Mouse (Mus musculus) MEL (cell line): ENCODE results near the gene Lpgat1. TPM values are rescaled to one million over a fixed set of nuclear protein-coding genes. Genes with fewer than 3 reads are reported as not detected.

ENCODE experiments used
- DNase-seq: peaks from one replicate; pipeline ENCODE4 v3.0.0; 2011; ENCODE audit warnings: low read depth, low spot score
- H3K27ac ChIP-seq: 2 replicates; pipeline ENCODE4 v1.5.1; 2012; ENCODE audit warnings: low read depth, mild to moderate bottlenecking, control low read depth, low read length, moderate library complexity; ENCODE audit not compliant: control insufficient read depth
- H3K27me3 ChIP-seq, 2 experiments: fragments of 150-350 bp in 1 of 2; sonication (generic) in 1 of 2; 2 replicates each; pipeline ENCODE4 v1.6.1; 2012; ENCODE audit warnings: low read length in 2 of 2, mild to moderate bottlenecking in 2 of 2, improper control_type of control experiment in 1 of 2, moderate library complexity in 1 of 2; ENCODE audit not compliant: insufficient read depth in 2 of 2, control insufficient read depth in 1 of 2
- H3K36me3 ChIP-seq, 2 experiments: 2 replicates each; pipeline ENCODE4 v1.6.1; 2012 to 2014; ENCODE audit warnings: low read length in 2 of 2, improper control_type of control experiment in 1 of 2, inconsistent platforms in 1 of 2, mild to moderate bottlenecking in 1 of 2; ENCODE audit not compliant: insufficient read depth in 2 of 2, control insufficient read depth in 1 of 2
- H3K4me1 ChIP-seq, 2 experiments: fragments of 150-350 bp in 1 of 2; sonication (generic) in 1 of 2; 2 replicates each; pipeline ENCODE4 v1.6.1; 2012; ENCODE audit warnings: low read length in 2 of 2, improper control_type of control experiment in 1 of 2, mild to moderate bottlenecking in 1 of 2; ENCODE audit not compliant: insufficient read depth in 2 of 2, control insufficient read depth in 1 of 2
- H3K4me3 ChIP-seq, 2 experiments: fragments of 150-350 bp in 1 of 2; sonication (generic) in 1 of 2; 2 replicates each; pipeline ENCODE4 v1.5.1; 2012; ENCODE audit warnings: low read depth in 2 of 2, low read length in 2 of 2, mild to moderate bottlenecking in 2 of 2, moderate library complexity in 2 of 2, control low read depth in 1 of 2, improper control_type of control experiment in 1 of 2; ENCODE audit not compliant: control insufficient read depth in 1 of 2, insufficient read depth in 1 of 2
- H3K79me2 ChIP-seq: 2 replicates; pipeline ENCODE4 v1.6.1; 2012; ENCODE audit warnings: mild to moderate bottlenecking, low read length, moderate library complexity; ENCODE audit not compliant: control insufficient read depth, poor library complexity, insufficient read depth
- H3K9ac ChIP-seq: 2 replicates; pipeline ENCODE4 v1.6.1; 2012; ENCODE audit warnings: low read depth, mild to moderate bottlenecking, control low read depth, low read length, moderate library complexity; ENCODE audit not compliant: control insufficient read depth, poor library complexity, severe bottlenecking
- H3K9me3 ChIP-seq: fragments of 150-350 bp; sonication (generic); replicated peaks from 2 replicates; pipeline ENCODE4 v1.6.1; 2012; ENCODE audit warnings: mild to moderate bottlenecking, low read length, improper control_type of control experiment, moderate library complexity; ENCODE audit not compliant: insufficient read depth
- BHLHE40 ChIP-seq: IDR thresholded peaks from 2 replicates; pipeline ENCODE4 v1.6.1; 2012; ENCODE audit warnings: low read depth, mild to moderate bottlenecking, inconsistent platforms, low read length, improper control_type of control experiment, borderline replicate concordance
- CHD1 ChIP-seq: IDR thresholded peaks from 2 replicates; pipeline ENCODE4 v1.6.1; 2012; ENCODE audit warnings: low read depth, mild to moderate bottlenecking, inconsistent platforms, low read length, improper control_type of control experiment
- CHD2 ChIP-seq: IDR thresholded peaks from 2 replicates; pipeline ENCODE4 v1.6.1; 2011; ENCODE audit warnings: low read length, improper control_type of control experiment
- ETS1 ChIP-seq: IDR thresholded peaks from 2 replicates; pipeline ENCODE4 v1.6.1; 2012; ENCODE audit warnings: low read depth, mild to moderate bottlenecking, inconsistent platforms, low read length, improper control_type of control experiment, moderate library complexity
- KAT2A ChIP-seq: conservative IDR thresholded peaks from 2 replicates; pipeline ENCODE4 v1.6.1; 2012; ENCODE audit warnings: low read depth, low read length, improper control_type of control experiment, inconsistent platforms
- MAFK ChIP-seq: IDR thresholded peaks from 2 replicates; pipeline ENCODE4 v1.6.1; 2011; ENCODE audit warnings: low read depth, mild to moderate bottlenecking, low read length, improper control_type of control experiment, borderline replicate concordance
- MAX ChIP-seq: IDR thresholded peaks from 2 replicates; pipeline ENCODE4 v1.6.1; 2011; ENCODE audit warnings: low read length, improper control_type of control experiment
- MEF2A ChIP-seq: IDR thresholded peaks from 2 replicates; pipeline ENCODE4 v1.6.1; 2014; ENCODE audit warnings: low read depth, mild to moderate bottlenecking, inconsistent platforms, low read length, improper control_type of control experiment; ENCODE audit not compliant: poor library complexity, insufficient replicate concordance, severe bottlenecking; ENCODE audit errors: extremely low read depth
- MYB ChIP-seq: IDR thresholded peaks from 2 replicates; pipeline ENCODE4 v1.6.1; 2011; ENCODE audit warnings: mild to moderate bottlenecking, low read depth, low read length, improper control_type of control experiment
- MYC ChIP-seq: IDR thresholded peaks from 2 replicates; pipeline ENCODE4 v1.6.1; 2011; ENCODE audit warnings: low read depth, mild to moderate bottlenecking, low read length, improper control_type of control experiment, moderate library complexity
- POLR2A ChIP-seq, 2 experiments: IDR thresholded peaks; 2 replicates each; pipeline ENCODE4 v1.6.1; 2011 to 2012; ENCODE audit warnings: low read length in 2 of 2, mild to moderate bottlenecking in 2 of 2, control low read depth in 1 of 2, improper control_type of control experiment in 1 of 2, low read depth in 1 of 2, moderate library complexity in 1 of 2; ENCODE audit not compliant: control insufficient read depth in 1 of 2, insufficient read depth in 1 of 2, poor library complexity in 1 of 2
- POLR2AphosphoS5 ChIP-seq: IDR thresholded peaks from 2 replicates; pipeline ENCODE4 v1.6.1; 2012; ENCODE audit warnings: low read depth, borderline replicate concordance, mild to moderate bottlenecking, inconsistent platforms, low read length, moderate library complexity, mixed read lengths
- RAD21 ChIP-seq: IDR thresholded peaks from 2 replicates; pipeline ENCODE4 v1.6.1; 2011; ENCODE audit warnings: mild to moderate bottlenecking, low read depth, low read length, improper control_type of control experiment
- RCOR1 ChIP-seq: IDR thresholded peaks from 2 replicates; pipeline ENCODE4 v1.6.1; 2012; ENCODE audit warnings: low read depth, mild to moderate bottlenecking, inconsistent platforms, low read length, improper control_type of control experiment
- SIN3A ChIP-seq: IDR thresholded peaks from 2 replicates; pipeline ENCODE4 v1.6.1; 2012; ENCODE audit warnings: low read length, improper control_type of control experiment, inconsistent platforms
- TAL1 ChIP-seq: IDR thresholded peaks from 2 replicates; pipeline ENCODE4 v1.6.1; 2012; ENCODE audit warnings: mild to moderate bottlenecking, inconsistent platforms, low read length, moderate library complexity, mixed read lengths
- TBP ChIP-seq: IDR thresholded peaks from 2 replicates; pipeline ENCODE4 v1.8.0; 2011; ENCODE audit warnings: low read depth, low read length, improper control_type of control experiment
- USF1 ChIP-seq: IDR thresholded peaks from 2 replicates; pipeline ENCODE4 v1.6.1; 2014; ENCODE audit warnings: low read depth, mild to moderate bottlenecking, inconsistent platforms, low read length, improper control_type of control experiment, moderate library complexity
- USF2 ChIP-seq, 2 experiments: IDR thresholded peaks; 2 replicates each; pipeline ENCODE4 v1.6.1; 2011 to 2012; ENCODE audit warnings: improper control_type of control experiment in 2 of 2, low read length in 2 of 2, borderline replicate concordance in 1 of 2, inconsistent platforms in 1 of 2, low read depth in 1 of 2, mild to moderate bottlenecking in 1 of 2; ENCODE audit not compliant: insufficient read depth in 1 of 2
- ZKSCAN1 ChIP-seq: IDR thresholded peaks from 2 replicates; pipeline ENCODE4 v1.6.1; 2012; ENCODE audit warnings: low read depth, mild to moderate bottlenecking, inconsistent platforms, low read length, improper control_type of control experiment, moderate library complexity
- ZMIZ1 ChIP-seq: IDR thresholded peaks from 2 replicates; pipeline ENCODE4 v1.6.1; 2012; ENCODE audit warnings: low read depth, mild to moderate bottlenecking, inconsistent platforms, low read length, improper control_type of control experiment, moderate library complexity
- polyA plus RNA-seq, 2 experiments: library from polyadenylated mRNA; stranded (reverse) in 1 of 2; unstranded in 1 of 2; fragments of >175 nt in 1 of 2; fragments of >200 nt in 1 of 2; gene quantifications; 2 replicates each; pipeline versions ENCODE4 v1.2.1 to v1.2.4; 2012; ENCODE audit warnings: low replicate concordance in 2 of 2, low read depth in 1 of 2; ENCODE audit not compliant: insufficient read length in 2 of 2, insufficient read depth in 1 of 2, missing spikeins in 1 of 2
- total RNA-seq: library from RNA; depleted of rRNA; stranded (reverse); fragments of 300-350 nt; gene quantifications from 2 replicates; pipeline ENCODE4 v1.2.3, GENCODE M21; 2012

Lpgat1 gene
- total and polyA plus RNA-seq, 3 experiments = not detected

DNA sequence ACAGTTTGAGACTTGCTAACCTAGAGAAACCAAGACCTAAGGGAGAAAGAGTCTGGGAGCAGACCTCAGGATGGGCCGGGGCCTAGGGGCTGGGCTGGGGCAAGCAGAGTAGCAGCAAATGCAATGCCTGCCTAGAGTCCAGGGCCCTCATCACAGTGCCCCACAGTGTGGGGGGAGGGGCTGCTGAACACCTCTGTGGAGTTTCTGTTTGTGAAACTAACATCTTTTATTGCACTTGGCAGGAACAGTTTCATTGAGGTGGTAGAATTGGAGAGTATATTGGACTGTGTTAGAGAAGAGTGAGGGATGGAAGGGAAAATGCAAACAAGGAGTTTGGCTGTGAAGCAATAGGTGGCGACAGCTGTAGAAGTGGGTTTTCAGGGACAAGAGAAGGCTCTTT, 21.1 kb downstream of the Lpgat1 start:
- Histone ChIP-seq H3K79me2 (no peaks in the 10 kb centered on the region), H3K4me3 (no peak overlapping the region), H3K27ac (no peak overlapping the region), H3K4me1 (no peaks in the 10 kb centered on the region), H3K36me3 (no peaks in the 10 kb centered on the region), H3K9me3 (no peaks in the 10 kb centered on the region), H3K9ac (no peak overlapping the region), H3K27me3 (peaks cover 3 to 5% of the 10 kb centered on the region in 2 experiments; a peak in 3 of 4 replicates)
- DNase-seq = no peak
- TF ChIP-seq KAT2A (no peak), USF1 (no peak), POLR2AphosphoS5 (no peak), MAX (no peak), USF2 (IDR thresholded peaks at IDR 0.05; ENCODE audit: borderline replicate concordance in 1 of 2, insufficient read depth in 1 of 2, low read depth in 1 of 2, low read length in 2 of 2) (no peak), CHD2 (no peak), MYB (no peak), ETS1 (no peak), BHLHE40 (no peak), MYC (no peak), POLR2A (IDR thresholded peaks at IDR 0.05; ENCODE audit: control insufficient read depth in 1 of 2, insufficient read depth in 1 of 2, low read depth in 1 of 2, low read length in 2 of 2, poor library complexity in 1 of 2) (no peak), SIN3A (no peak), ZMIZ1 (no peak)

DNA sequence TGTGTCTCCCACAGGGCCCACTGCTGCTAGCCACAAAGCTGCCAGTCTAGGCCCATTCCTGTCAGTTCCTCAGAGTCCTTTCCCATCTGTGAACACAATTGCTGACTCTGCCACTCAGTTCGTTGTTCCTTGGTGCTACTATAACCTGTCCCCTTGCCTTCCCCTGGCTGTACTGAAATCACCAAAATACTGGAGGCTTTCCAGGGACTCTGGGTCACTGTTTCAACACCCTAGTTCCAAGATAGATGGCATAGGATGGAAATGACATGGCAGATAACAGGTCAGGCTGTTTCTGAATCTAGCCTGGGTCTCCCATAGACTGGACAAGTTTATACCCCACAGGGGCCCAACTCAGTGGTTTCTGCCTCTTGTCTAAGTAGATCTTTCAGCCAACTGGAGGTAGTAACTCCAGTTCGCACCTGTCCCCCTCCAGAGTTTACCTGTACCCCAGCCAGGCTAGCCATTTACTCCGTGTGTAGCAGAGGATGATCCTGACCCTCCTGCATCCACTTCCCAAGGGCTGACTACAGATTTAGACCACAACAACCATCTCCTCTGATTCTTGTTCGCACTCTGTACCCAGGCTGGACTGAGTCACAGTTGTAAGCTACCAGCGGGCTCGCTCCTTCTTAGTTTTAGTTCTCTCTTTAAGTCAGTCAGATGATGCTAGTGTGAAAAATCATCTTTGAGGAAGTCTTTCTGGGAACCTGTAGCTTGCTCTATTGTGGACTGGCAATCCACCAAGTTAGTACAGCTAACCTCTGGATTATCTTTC, 23.1 kb downstream of the Lpgat1 start:
- no peaks in the 10 kb centered on the region for H3K9me3 ChIP-seq
- H3K4me1 ChIP-seq = no peaks in the 10 kb centered on the region
- no peak for DNase-seq
- no peak overlapping the region for H3K9ac ChIP-seq
- no peaks in the 10 kb centered on the region for H3K36me3 ChIP-seq
- H3K27me3 ChIP-seq = peaks cover 0 to 3% of the 10 kb centered on the region in 2 experiments
- no peaks in the 10 kb centered on the region for H3K79me2 ChIP-seq
- TF ChIP-seq ZMIZ1 (no peak), RAD21 (no peak), TBP (no peak), MEF2A (no peak), TAL1 (no peak), CHD1 (no peak), MAFK (no peak), ZKSCAN1 (no peak), RCOR1 (no peak)
- TF ChIP-seq, all 39 proteins: peak for 0
- H3K4me3 ChIP-seq = no peak overlapping the region
- H3K27ac ChIP-seq = no peak overlapping the region
